Mouse (Mus musculus) midbrain, postnatal 0 days (tissue): ENCODE measurements around the gene Alox12e. TPM values are rescaled to one million over a fixed set of nuclear protein-coding genes. Genes with fewer than 3 reads are reported as not detected.

Experiments used
- ATAC-seq: fragments of 200-750 bp; cut with Nextera tagmentation; 2 replicates; pipeline ENCODE4 v1.8.0; 2017; ENCODE audit warnings: moderate number of reproducible peaks, mild to moderate bottlenecking, moderate TSS enrichment, moderate library complexity; ENCODE audit not compliant: low FRiP score
- DNase-seq: peaks from one replicate; pipeline ENCODE4 v3.0.0-alpha.2; 2015; ENCODE audit warnings: low spot score
- H3K27ac ChIP-seq: fragments of 300-500 bp; sonication (generic); 2 replicates; pipeline ENCODE4 v1.5.1; 2014; ENCODE audit warnings: low read depth, mild to moderate bottlenecking, low read length, mixed read lengths
- H3K27me3 ChIP-seq: fragments of 300-500 bp; sonication (generic); 2 replicates; pipeline ENCODE4 v1.6.1; 2014; ENCODE audit warnings: low read length, control low read depth, mixed read lengths; ENCODE audit not compliant: insufficient read depth
- H3K36me3 ChIP-seq: fragments of 300-500 bp; sonication (generic); 2 replicates; pipeline ENCODE4 v1.6.1; 2014; ENCODE audit warnings: low read length, control low read depth, mixed read lengths; ENCODE audit not compliant: insufficient read depth
- H3K4me1 ChIP-seq: fragments of 300-500 bp; sonication (generic); 2 replicates; pipeline ENCODE4 v1.6.1; 2014; ENCODE audit warnings: mild to moderate bottlenecking, control low read depth, antibody characterized with exemption, low read length, mixed read lengths; ENCODE audit not compliant: insufficient read depth
- H3K4me2 ChIP-seq: fragments of 300-500 bp; sonication (generic); 2 replicates; pipeline ENCODE4 v1.6.1; 2014; ENCODE audit warnings: low read depth, mild to moderate bottlenecking, low read length, mixed read lengths; ENCODE audit not compliant: poor library complexity, severe bottlenecking
- H3K4me3 ChIP-seq: fragments of 300-500 bp; sonication (generic); 2 replicates; pipeline ENCODE4 v1.5.1; 2014; ENCODE audit warnings: low read depth, mild to moderate bottlenecking, low read length, moderate library complexity
- H3K9ac ChIP-seq: fragments of 300-500 bp; sonication (generic); replicated peaks from 2 replicates; pipeline ENCODE4 v1.6.1; 2014; ENCODE audit warnings: mild to moderate bottlenecking, low read length, moderate library complexity, mixed read lengths; ENCODE audit not compliant: poor library complexity, severe bottlenecking
- H3K9me3 ChIP-seq: fragments of 300-500 bp; sonication (generic); 2 replicates; pipeline ENCODE4 v1.6.1; 2016; ENCODE audit warnings: low read length, control low read depth
- CTCF ChIP-seq: IDR thresholded peaks from 2 replicates; pipeline ENCODE4 v1.5.1; 2016; ENCODE audit warnings: antibody characterized with exemption, mild to moderate bottlenecking
- WGBS: fragments of 180-500 bp; shearing (Covaris S2); extraction: QIAGEN DNeasy Blood & Tissue Kit; methylation state at CpG from one replicate; pipeline ENCODE4 v1.1.7; 2014; 5-methylcytosine and 5-hydroxymethylcytosine counted together
- polyA plus RNA-seq: library from polyadenylated mRNA; unstranded; fragments of >200 nt; fragmentation: Nextera tagmentation; extraction: Ambion mirVana; gene quantifications from 2 replicates; pipeline ENCODE4 v1.2.1, GENCODE M21; 2015
- total RNA-seq: library from RNA; depleted of rRNA; stranded (reverse); fragments of >200 nt; gene quantifications from 2 replicates; pipeline ENCODE4 v1.2.3, GENCODE M21; 2014

Gene Alox12e
- total and polyA plus RNA-seq, 2 experiments from 2014 or later: 0.05 to 0.16 TPM

DNA sequence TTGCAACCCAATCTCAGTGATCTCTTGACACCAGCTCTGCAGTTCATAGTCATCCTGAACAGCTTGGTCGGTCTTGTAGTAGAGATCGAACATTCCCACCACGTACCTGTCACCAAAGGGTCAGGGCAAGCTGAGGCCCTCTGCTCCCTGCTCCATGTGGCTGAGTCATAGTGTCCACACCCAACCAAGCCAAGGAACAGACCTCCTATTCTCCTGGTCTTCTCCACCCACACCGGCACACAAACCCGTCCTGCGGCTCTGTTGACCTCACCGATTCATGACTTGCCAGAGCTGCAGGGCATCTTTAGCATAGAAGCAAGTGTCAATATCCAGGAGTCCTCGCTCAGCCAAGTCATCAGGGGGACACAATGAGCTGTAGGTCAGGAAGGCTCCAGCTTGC lies 23.1 kb upstream of the Alox12e start:
- no peak for DNase-seq
- no peaks in the 10 kb centered on the region for H3K36me3 ChIP-seq
- no peak for ATAC-seq
- peaks cover 7% of the 10 kb centered on the region for H3K27me3 ChIP-seq
- no peak overlapping the region for H3K4me2 ChIP-seq
- no peak overlapping the region for H3K9ac ChIP-seq
- H3K4me3 ChIP-seq: no peak overlapping the region
- H3K4me1 ChIP-seq: no peaks in the 10 kb centered on the region
- no peak overlapping the region for H3K27ac ChIP-seq
- 92% methylated on average over 8 of the region's 8 CpGs for whole genome bisulfite sequencing
- no peaks in the 10 kb centered on the region for H3K9me3 ChIP-seq
- no peak for TF ChIP-seq CTCF

- H3K27me3 ChIP-seq: peaks cover 2% of the 10 kb centered on the region; the same call in 1 of the 2 replicates
- H3K27ac ChIP-seq: no peak overlapping the region
- no peak for DNase-seq
- H3K9me3 ChIP-seq: no peaks in the 10 kb centered on the region
- H3K9ac ChIP-seq: no peak overlapping the region
- no peaks in the 10 kb centered on the region for H3K4me1 ChIP-seq
- WGBS: 86% methylated on average over 10 of the region's 10 CpGs
- ATAC-seq: no peak
- TF ChIP-seq CTCF: no peak
- H3K36me3 ChIP-seq: no peaks in the 10 kb centered on the region
- no peak overlapping the region for H3K4me3 ChIP-seq
- H3K4me2 ChIP-seq: no peak overlapping the region
These were observed 22.6 kb upstream of the Alox12e start for GRCm38 (mm10) chr11:70345061-70345460.

GRCm38 (mm10) chr11:70339481-70339880 lies 17.1 kb upstream of the Alox12e start:
- no peak overlapping the region for H3K4me3 ChIP-seq
- DNase-seq: no peak
- H3K9ac ChIP-seq: no peak overlapping the region
- no peaks in the 10 kb centered on the region for H3K27me3 ChIP-seq
- no peak for TF ChIP-seq CTCF
- ATAC-seq: no peak
- no peaks in the 10 kb centered on the region for H3K9me3 ChIP-seq
- H3K27ac ChIP-seq: no peak overlapping the region
- 19% methylated on average over 7 of the region's 7 CpGs for WGBS
- no peaks in the 10 kb centered on the region for H3K36me3 ChIP-seq
- no peaks in the 10 kb centered on the region for H3K4me1 ChIP-seq
- no peak overlapping the region for H3K4me2 ChIP-seq

- WGBS: 31% methylated on average over 4 of the region's 4 CpGs
- H3K4me1 ChIP-seq: no peaks in the 10 kb centered on the region
- H3K27me3 ChIP-seq: no peaks in the 10 kb centered on the region
- no peaks in the 10 kb centered on the region for H3K36me3 ChIP-seq
- H3K4me2 ChIP-seq: no peak overlapping the region
- H3K9ac ChIP-seq: no peak overlapping the region
- peak; percentile 69 for DNase-seq
- peak; percentile 81 for TF ChIP-seq CTCF
- no peak overlapping the region for H3K4me3 ChIP-seq
- H3K27ac ChIP-seq: no peak overlapping the region
- H3K9me3 ChIP-seq: no peaks in the 10 kb centered on the region
- no peak for ATAC-seq
These were observed 12.0 kb upstream of the Alox12e start for GRCm38 (mm10) chr11:70334477-70334876.

DNA sequence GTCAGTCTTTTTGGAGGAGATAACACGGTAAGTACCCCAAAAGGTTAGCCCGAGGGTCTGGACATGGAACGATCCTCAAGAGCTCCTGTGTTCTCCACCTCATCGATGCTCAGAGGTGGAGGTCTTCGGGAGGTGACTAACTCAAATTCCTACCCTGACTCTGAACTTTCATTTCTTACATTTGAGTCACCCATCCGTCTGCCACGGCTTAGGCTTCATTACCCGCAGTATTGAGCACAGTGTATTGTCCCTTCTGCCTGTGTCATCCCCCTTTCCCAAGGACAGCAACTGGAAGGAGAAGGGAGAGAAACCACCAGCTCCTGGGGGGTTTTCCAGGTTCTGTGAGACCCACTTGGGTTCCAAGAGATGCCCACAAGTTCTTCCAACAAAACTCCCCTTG lies 2.3 kb upstream of the Alox12e start:
- DNase-seq: no peak
- no peak for TF ChIP-seq CTCF
- no peak for ATAC-seq
- Histone ChIP-seq H3K4me3 (no peak overlapping the region), H3K9ac (no peak overlapping the region), H3K27me3 (peaks cover 28% of the 10 kb centered on the region), H3K9me3 (no peaks in the 10 kb centered on the region), H3K27ac (no peak overlapping the region), H3K4me1 (no peaks in the 10 kb centered on the region), H3K36me3 (no peaks in the 10 kb centered on the region), H3K4me2 (no peak overlapping the region)
- WGBS: 87% methylated on average over 8 of the region's 8 CpGs

GRCm38 (mm10) chr11:70321664-70322063 lies 764 bp downstream of the Alox12e start:
- DNase-seq (peak; percentile 28), ATAC-seq (no peak)
- Histone ChIP-seq H3K36me3 (no peaks in the 10 kb centered on the region), H3K4me1 (no peaks in the 10 kb centered on the region), H3K4me2 (no peak overlapping the region), H3K9ac (no peak overlapping the region), H3K27me3 (peaks cover 36% of the 10 kb centered on the region), H3K27ac (no peak overlapping the region), H3K4me3 (no peak overlapping the region), H3K9me3 (no peaks in the 10 kb centered on the region)
- 2% methylated on average over 15 of the region's 15 CpGs for WGBS
- peak; percentile 71 for TF ChIP-seq CTCF

- no peak for TF ChIP-seq CTCF
- peaks cover 32% of the 10 kb centered on the region for H3K27me3 ChIP-seq
- no peaks in the 10 kb centered on the region for H3K4me1 ChIP-seq
- no peak overlapping the region for H3K4me2 ChIP-seq
- no peaks in the 10 kb centered on the region for H3K36me3 ChIP-seq
- WGBS: 82% methylated on average over 12 of the region's 12 CpGs
- no peak overlapping the region for H3K9ac ChIP-seq
- no peak overlapping the region for H3K4me3 ChIP-seq
- DNase-seq: no peak
- ATAC-seq: no peak
- no peak overlapping the region for H3K27ac ChIP-seq
- H3K9me3 ChIP-seq: no peaks in the 10 kb centered on the region
These were observed 2.8 kb downstream of the Alox12e start for GRCm38 (mm10) chr11:70319614-70320013.
